Mouse (Mus musculus) NIH3T3 (cell line): ENCODE measurements at regions not wholly inside any gene's neighbourhood (a gene's known extent, or its start where the extent isn't known, plus 50 kb on each side); places are given as distances from the start of the nearest gene placed in this dataset.

Experiments used
- DNase-seq: peaks from one replicate; pipeline ENCODE4 v3.0.0-alpha.2; 2012; ENCODE audit warnings: low read depth

DNA sequence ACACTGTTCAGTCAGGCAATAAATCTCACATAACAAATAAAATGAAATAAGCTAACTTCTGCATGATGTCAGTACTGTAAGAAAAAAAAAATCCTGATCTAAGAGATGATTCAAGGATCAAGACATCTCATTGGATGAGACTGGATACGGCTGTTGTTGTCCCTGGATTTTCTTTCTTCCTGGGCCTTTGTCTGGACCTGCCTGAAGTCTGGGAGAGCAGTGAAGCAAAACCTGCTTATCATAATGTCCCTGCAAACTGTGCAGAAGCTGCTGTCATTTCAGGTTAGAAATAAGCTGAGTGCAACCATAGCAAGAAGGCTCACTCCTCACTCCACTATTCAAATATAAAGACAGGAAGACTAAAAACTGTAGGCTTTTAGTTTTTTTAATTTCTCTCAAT, 178.0 kb upstream of the Steap4 start:
- DNase-seq, result no peak

DNA sequence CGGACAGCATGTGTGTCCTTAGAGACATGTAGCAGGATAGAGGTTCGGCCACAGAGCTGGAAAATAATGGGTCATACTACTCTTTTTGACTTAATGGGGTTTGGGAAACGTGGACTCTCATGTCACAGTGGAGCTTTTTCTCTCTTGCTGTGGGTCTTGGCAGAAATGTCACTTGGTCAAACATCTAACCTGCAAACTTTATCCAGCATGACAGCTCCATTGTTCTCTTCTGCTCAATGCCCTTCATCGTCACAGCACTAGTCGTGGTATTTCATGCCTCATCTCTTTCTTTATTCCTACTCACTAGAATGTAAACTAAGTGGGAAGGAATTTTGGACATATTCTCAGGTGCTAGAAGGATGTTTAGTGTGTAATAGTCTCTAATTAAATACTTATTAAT, 171.9 kb upstream of the Steap4 start:
- DNase-seq, result no peak

DNA sequence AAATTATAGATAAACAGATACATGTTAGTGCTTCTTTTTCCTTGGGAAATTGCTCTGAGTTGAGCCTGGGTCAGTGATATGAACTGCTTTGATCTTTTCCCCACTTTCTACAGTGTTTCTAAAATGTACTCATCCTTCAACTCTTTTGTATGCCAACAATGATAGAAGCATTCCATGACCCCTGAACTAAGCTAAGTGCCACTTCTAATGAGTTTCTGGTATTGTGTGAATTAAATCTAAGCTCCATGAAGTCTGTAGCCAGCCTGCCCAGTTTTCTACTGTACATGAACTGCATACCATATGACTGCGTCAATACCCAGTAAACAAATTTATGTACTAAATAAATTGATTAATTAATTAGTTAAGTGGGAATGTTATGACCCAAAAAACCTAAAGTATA, 171.1 kb upstream of the Steap4 start:
- DNase-seq, result no peak

DNA sequence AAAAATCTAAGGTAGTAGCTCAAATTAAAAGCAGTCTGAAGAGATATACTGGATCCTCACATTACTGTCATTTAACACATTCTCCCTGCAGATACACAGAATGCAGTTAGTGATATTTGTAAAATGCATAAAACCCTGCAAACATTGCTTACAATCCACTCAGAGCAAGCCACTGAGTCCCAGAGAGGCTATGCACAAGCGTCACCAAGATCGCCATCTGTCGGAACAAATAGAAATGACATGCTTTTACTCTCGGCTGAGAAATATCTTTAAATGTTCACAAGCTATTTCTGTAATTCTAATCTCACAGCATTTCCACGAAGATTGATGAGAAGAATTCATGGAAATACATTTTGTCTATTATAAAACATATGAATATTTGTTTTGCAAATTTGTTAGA, 139.7 kb upstream of the Steap4 start:
- DNase-seq, result peak; percentile 39

DNA sequence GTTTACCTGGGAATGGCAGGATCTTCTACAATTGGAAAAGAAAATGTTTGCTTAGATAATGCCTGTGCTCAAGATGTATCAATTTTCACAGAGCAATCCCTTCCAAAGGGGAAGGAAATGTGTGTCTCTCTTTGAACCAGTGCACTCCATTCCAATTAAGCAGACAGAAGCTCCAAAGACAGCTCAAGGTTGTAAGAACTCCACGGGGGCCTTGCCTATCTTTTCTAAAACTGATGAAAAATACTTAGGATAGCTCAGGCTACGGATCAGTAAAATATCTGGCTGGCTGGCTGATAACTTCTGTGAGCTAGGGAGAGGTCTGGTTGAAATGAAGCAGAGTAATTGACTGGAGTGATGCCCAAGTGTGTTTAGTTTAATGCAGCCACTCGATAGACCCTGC, 138.6 kb upstream of the Steap4 start:
- no peak for DNase-seq

DNA sequence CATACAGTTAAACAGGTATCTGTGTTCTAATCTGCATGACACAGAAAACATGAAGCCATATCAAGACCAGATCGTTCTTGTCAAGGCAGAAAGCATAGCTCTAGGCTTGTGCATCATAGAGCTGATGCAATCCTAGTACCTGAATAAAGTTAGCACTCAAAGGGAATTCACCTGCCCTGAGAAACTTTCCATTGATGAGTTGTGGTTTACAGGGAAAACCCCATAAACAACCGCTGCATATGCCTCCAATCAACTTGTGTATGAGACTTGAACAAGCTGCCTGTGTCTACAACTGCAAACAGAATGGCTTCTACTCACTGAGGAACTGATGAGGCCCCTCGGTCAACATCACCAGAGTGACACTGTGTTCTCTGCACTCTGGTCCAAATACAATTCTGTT, 130.6 kb upstream of the Steap4 start:
- no peak for DNase-seq

DNA sequence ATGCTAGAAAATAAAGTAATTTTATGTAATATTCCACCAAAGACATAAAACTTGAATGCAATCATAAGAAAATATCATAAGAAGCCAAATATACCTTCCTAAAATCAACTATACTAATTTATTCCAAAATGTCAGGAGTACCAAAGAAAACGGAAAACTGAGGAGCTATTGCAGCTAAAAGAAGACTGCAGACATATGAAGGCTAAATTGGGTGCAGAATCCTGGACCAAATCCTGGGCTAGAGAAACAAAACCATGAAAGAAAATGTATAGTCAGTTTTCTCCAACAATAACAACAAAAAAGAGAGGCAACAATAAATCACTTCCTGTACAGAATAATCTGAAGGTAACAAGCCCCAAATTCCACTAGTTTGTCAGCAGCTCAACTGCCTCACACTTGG, 126.4 kb upstream of the Steap4 start:
- no peak for DNase-seq

DNA sequence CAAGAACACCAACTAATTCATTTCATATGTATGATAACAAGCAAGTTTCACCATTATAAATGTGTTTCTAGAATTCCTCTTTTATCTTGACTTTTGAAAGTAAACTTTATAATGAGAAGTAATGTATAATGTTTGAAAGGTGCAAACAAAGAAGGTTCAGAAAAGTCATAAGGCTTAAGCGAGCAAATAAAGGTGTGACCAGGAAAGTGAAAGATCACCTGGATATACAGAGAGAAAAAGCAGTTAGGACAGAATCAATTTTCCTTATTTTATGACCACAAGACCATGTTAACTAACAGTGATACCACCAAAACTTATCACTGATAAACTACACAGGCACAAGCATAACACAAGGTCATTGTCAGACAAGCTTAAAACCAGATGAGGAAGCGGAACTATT, 97.2 kb upstream of the Steap4 start:
- no peak for DNase-seq

DNA sequence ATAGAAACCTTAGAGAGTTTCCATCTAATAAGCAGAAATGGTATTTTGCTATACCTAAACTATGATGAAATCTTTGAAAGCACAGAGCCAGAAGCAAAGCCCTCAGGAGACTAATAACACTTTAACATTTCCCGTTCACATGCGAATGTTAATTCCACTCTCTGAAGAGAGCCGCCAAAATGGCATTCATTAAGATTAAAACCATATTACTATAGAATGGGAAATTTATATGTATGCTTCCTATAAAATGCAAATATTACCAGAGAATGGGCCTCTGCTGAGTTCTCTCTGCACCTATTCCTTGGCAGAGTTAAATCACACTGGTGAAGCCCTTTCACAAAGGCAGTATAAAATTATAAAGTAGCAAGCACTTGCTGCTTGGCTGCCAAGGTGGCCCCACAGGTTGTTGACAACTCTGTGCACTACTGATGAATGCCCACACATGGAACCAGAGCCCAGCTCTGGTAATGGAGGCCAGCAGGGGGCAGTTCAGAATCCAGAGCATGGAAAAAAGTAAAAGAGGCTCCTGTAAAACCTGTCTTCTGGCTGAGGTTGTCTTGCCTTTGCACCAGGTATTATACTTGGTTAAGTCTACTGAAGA, 94.1 kb upstream of the Steap4 start:
- DNase-seq, result no peak

DNA sequence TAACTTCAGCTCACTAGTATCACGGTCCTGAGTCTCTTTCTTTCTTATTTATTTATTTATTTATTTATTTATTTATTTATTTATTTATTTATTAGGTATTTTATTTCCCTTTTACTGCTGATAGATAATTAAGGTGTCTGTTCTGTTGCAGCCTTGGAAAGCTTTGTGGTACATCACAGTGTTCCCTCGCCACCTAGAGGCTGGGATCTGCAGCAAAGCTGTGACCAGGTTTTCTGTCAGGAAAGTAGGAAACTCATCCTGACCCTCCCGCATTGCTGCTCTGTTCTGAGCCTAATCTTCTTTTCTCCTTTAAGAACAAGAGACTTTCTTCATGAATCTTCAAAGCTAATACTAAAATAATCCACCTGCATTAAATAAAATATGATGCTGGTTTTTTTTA, 60.7 kb upstream of the Steap4 start:
- peak; percentile 7 for DNase-seq
